Mouse (Mus musculus) heart, postnatal 0 days (tissue): ENCODE measurements around the gene Dvl2.

Experiments used
- CTCF ChIP-seq: IDR thresholded peaks from 2 replicates; pipeline ENCODE4 v1.5.1; 2016; ENCODE audit warnings: antibody characterized with exemption, control low read depth, low read depth
- EP300 ChIP-seq: IDR thresholded peaks from 2 replicates; pipeline ENCODE4 v1.6.1; 2016; ENCODE audit warnings: antibody characterized with exemption, low read depth

- TF ChIP-seq CTCF (peak; percentile 26; the same call in 1 of the 2 replicates), EP300 (no peak)
Observed at GRCm38 (mm10) chr11:69998567-69999491, 1.6 kb upstream of the Dvl2 start.
